Mouse (Mus musculus): ENCODE results near the gene Gabra3.

Gene Gabra3

GRCm38 (mm10) chrX:72656230-72656898, at the start of gene Gabra3:
Gabra3 (minus strand) TSS chrX:72656848.
- DNase-seq (ENCODE audit: low read depth, low spot score): no peak

- DNase-seq (ENCODE audit: low read depth, low spot score): no peak
Observed at GRCm38 (mm10) chrX:72655789-72656188, 859 bp downstream of the Gabra3 start.

- DNase-seq (ENCODE audit: low read depth, low spot score): no peak
Observed at GRCm38 (mm10) chrX:72655381-72655780, 1.3 kb downstream of the Gabra3 start.

- DNase-seq (ENCODE audit: low read depth, low spot score): no peak
Observed at GRCm38 (mm10) chrX:72650688-72651087, 6.0 kb downstream of the Gabra3 start.

GRCm38 (mm10) chrX:72644691-72645090, 12.0 kb downstream of the Gabra3 start:
- DNase-seq (ENCODE audit: low read depth, low spot score): peak; percentile 30

GRCm38 (mm10) chrX:72497284-72497683, 159.4 kb downstream of the Gabra3 start:
- DNase-seq (ENCODE audit: low read depth, low spot score): no peak

GRCm38 (mm10) chrX:72489806-72490205, 166.8 kb downstream of the Gabra3 start:
- no peak for DNase-seq (ENCODE audit: low read depth, low spot score)

GRCm38 (mm10) chrX:72386758-72387157, 269.9 kb downstream of the Gabra3 start, which contains the start of gene Magea10:
Magea10 (minus strand) TSS chrX:72386858.
- no peak for DNase-seq (ENCODE audit: low read depth, low spot score)
